Mouse (Mus musculus) layer of hippocampus, adult 2 months (tissue): ENCODE measurements around the gene Adk. TPM values are rescaled to one million over a fixed set of nuclear protein-coding genes. Genes with fewer than 3 reads are reported as not detected.

Experiments
- DNase-seq, 2 experiments: peaks; one replicate each; pipeline ENCODE4 v3.0.0; 2022; ENCODE audit warnings: low spot score in 2 of 2
- H3K27ac ChIP-seq: fragments of 200-600 bp; 2 replicates; pipeline ENCODE4 v1.8.1; 2022
- H3K4me3 ChIP-seq: fragments of 200-600 bp; 2 replicates; pipeline ENCODE4 v1.8.1; 2022; ENCODE audit warnings: mild to moderate bottlenecking
- CTCF ChIP-seq: fragments of 200-600 bp; conservative IDR thresholded peaks from 2 replicates; pipeline ENCODE4 v1.8.1; 2022; ENCODE audit warnings: antibody characterized with exemption, mild to moderate bottlenecking, moderate library complexity
- total RNA-seq, 2 experiments: library from RNA; stranded (reverse); gene quantifications; 2 replicates each; pipeline ENCODE4 v1.2.3; 2021

Gene Adk
- total RNA-seq, 2 experiments from 2014 or later, result 62.5 to 72.3 TPM

GRCm38 (mm10) chr14:21434686-21435085, 382.3 kb downstream of the Adk start:
- no peak for TF ChIP-seq CTCF
- DNase-seq, result no peak
- peak overlapping the region; percentile 34 for H3K27ac ChIP-seq
- no peak overlapping the region for H3K4me3 ChIP-seq

- no peak overlapping the region for H3K4me3 ChIP-seq
- no peak for DNase-seq
- no peak for TF ChIP-seq CTCF
- H3K27ac ChIP-seq, result no peak overlapping the region
Measured at GRCm38 (mm10) chr14:21439785-21440184, 387.4 kb downstream of the Adk start.

- Histone ChIP-seq H3K27ac (no peak overlapping the region), H3K4me3 (no peak overlapping the region)
- no peak for TF ChIP-seq CTCF
- DNase-seq, result no peak
Measured at GRCm38 (mm10) chr14:21440526-21440925, 388.2 kb downstream of the Adk start.

GRCm38 (mm10) chr14:21441772-21442533, 389.6 kb downstream of the Adk start:
- H3K4me3 ChIP-seq, result no peak overlapping the region
- no peak for TF ChIP-seq CTCF
- DNase-seq, result no peak
- H3K27ac ChIP-seq, result no peak overlapping the region

- DNase-seq, result no peak
- Histone ChIP-seq H3K27ac (no peak overlapping the region), H3K4me3 (no peak overlapping the region)
- TF ChIP-seq CTCF, result no peak
Measured at GRCm38 (mm10) chr14:21452581-21452980, 400.2 kb downstream of the Adk start.

GRCm38 (mm10) chr14:21453896-21454295, 401.5 kb downstream of the Adk start:
- Histone ChIP-seq H3K27ac (no peak overlapping the region), H3K4me3 (no peak overlapping the region)
- no peak for TF ChIP-seq CTCF
- no peak for DNase-seq

GRCm38 (mm10) chr14:21455654-21456350, 403.4 kb downstream of the Adk start:
- no peak overlapping the region for H3K4me3 ChIP-seq
- DNase-seq, result no peak
- TF ChIP-seq CTCF, result no peak
- H3K27ac ChIP-seq, result no peak overlapping the region

- no peak for DNase-seq
- Histone ChIP-seq H3K4me3 (no peak overlapping the region), H3K27ac (no peak overlapping the region)
- TF ChIP-seq CTCF, result no peak
Measured at GRCm38 (mm10) chr14:21456526-21456925, 404.2 kb downstream of the Adk start.

GRCm38 (mm10) chr14:21457876-21458275, 405.5 kb downstream of the Adk start:
- Histone ChIP-seq H3K4me3 (no peak overlapping the region), H3K27ac (no peak overlapping the region)
- TF ChIP-seq CTCF, result no peak
- no peak for DNase-seq

- no peak for DNase-seq
- Histone ChIP-seq H3K27ac (no peak overlapping the region), H3K4me3 (no peak overlapping the region)
- TF ChIP-seq CTCF, result no peak
Measured at GRCm38 (mm10) chr14:21458696-21459095, 406.3 kb downstream of the Adk start.

GRCm38 (mm10) chr14:21459163-21459562, 406.8 kb downstream of the Adk start:
- no peak for DNase-seq
- Histone ChIP-seq H3K4me3 (no peak overlapping the region), H3K27ac (no peak overlapping the region)
- no peak for TF ChIP-seq CTCF

- no peak for TF ChIP-seq CTCF
- H3K27ac ChIP-seq, result no peak overlapping the region
- DNase-seq, result no peak
- H3K4me3 ChIP-seq, result no peak overlapping the region
Measured at GRCm38 (mm10) chr14:21462398-21462797, 410.0 kb downstream of the Adk start.

GRCm38 (mm10) chr14:21463117-21463712, 410.8 kb downstream of the Adk start:
- no peak for TF ChIP-seq CTCF
- DNase-seq, result no peak
- no peak overlapping the region for H3K4me3 ChIP-seq
- no peak overlapping the region for H3K27ac ChIP-seq
